Mouse (Mus musculus) liver, postnatal 0 days (tissue): ENCODE results near the gene Ltb4r1. TPM values are rescaled to one million over a fixed set of nuclear protein-coding genes. Genes with fewer than 3 reads are reported as not detected.

Source experiments
- ATAC-seq: fragments of 200-750 bp; cut with Nextera tagmentation; 2 replicates; pipeline ENCODE4 v1.8.0; 2017; ENCODE audit warnings: mild to moderate bottlenecking, moderate library complexity
- DNase-seq: peaks from one replicate; pipeline ENCODE4 v3.0.0-alpha.2; 2016
- H3K27ac ChIP-seq: fragments of 300-500 bp; sonication (generic); 2 replicates; pipeline ENCODE4 v1.5.1; 2014; ENCODE audit warnings: antibody characterized with exemption, moderate library complexity, mild to moderate bottlenecking, low read depth
- H3K27me3 ChIP-seq: fragments of 300-500 bp; sonication (generic); 2 replicates; pipeline ENCODE4 v1.6.1; 2014; ENCODE audit warnings: low read length, control low read depth, mixed read lengths; ENCODE audit not compliant: insufficient read depth
- H3K36me3 ChIP-seq: fragments of 300-500 bp; sonication (generic); replicated peaks from 2 replicates; pipeline ENCODE4 v1.6.1; 2014; ENCODE audit warnings: mild to moderate bottlenecking, control low read depth, low read length, moderate library complexity, mixed read lengths; ENCODE audit not compliant: insufficient read depth
- H3K4me1 ChIP-seq: fragments of 300-500 bp; sonication (generic); 2 replicates; pipeline ENCODE4 v1.6.1; 2014; ENCODE audit warnings: antibody characterized with exemption, mild to moderate bottlenecking, control low read depth; ENCODE audit not compliant: insufficient read depth
- H3K4me2 ChIP-seq: fragments of 300-500 bp; sonication (generic); 2 replicates; pipeline ENCODE4 v1.6.1; 2014; ENCODE audit warnings: low read depth, mild to moderate bottlenecking, low read length, moderate library complexity, mixed read lengths
- H3K4me3 ChIP-seq: fragments of 300-500 bp; sonication (generic); 2 replicates; pipeline ENCODE4 v1.5.1; 2014; ENCODE audit warnings: low read depth, low read length
- H3K9ac ChIP-seq: fragments of 300-500 bp; sonication (generic); replicated peaks from 2 replicates; pipeline ENCODE4 v1.6.1; 2014; ENCODE audit warnings: mild to moderate bottlenecking, moderate library complexity
- H3K9me3 ChIP-seq: fragments of 300-500 bp; sonication (generic); 2 replicates; pipeline ENCODE4 v1.6.1; 2016; ENCODE audit warnings: mild to moderate bottlenecking, control low read depth, low read length, mixed read lengths
- CTCF ChIP-seq: sonication (generic); IDR thresholded peaks from 2 replicates; pipeline ENCODE4 v1.5.1; 2016; ENCODE audit warnings: antibody characterized with exemption, low read depth
- EP300 ChIP-seq: IDR thresholded peaks from 2 replicates; pipeline ENCODE4 v1.6.1; 2016; ENCODE audit warnings: antibody characterized with exemption, low read depth, mild to moderate bottlenecking
- WGBS: fragments of 180-500 bp; shearing (Covaris S2); extraction: QIAGEN DNeasy Blood & Tissue Kit; methylation state at CpG from one replicate; pipeline ENCODE4 v1.1.7; 2014; ENCODE audit not compliant: insufficient replicate concordance; 5-methylcytosine and 5-hydroxymethylcytosine counted together
- polyA plus RNA-seq: library from polyadenylated mRNA; unstranded; fragments of >200 nt; fragmentation: Nextera tagmentation; extraction: Ambion mirVana; gene quantifications from 2 replicates; pipeline ENCODE4 v1.2.1, GENCODE M21; 2015

Ltb4r1 gene
- polyA plus RNA-seq, 1 experiment from 2014 or later, result 22.0 TPM

- Histone ChIP-seq H3K36me3 (no peaks in the 10 kb centered on the region), H3K9ac (no peak overlapping the region; the same call in 1 of the 2 replicates), H3K9me3 (no peaks in the 10 kb centered on the region), H3K4me2 (peak overlapping the region; percentile 68; the same call in 1 of the 2 replicates), H3K27ac (no peak overlapping the region), H3K4me3 (peak overlapping the region; percentile 41; the same call in 1 of the 2 replicates), H3K27me3 (peaks cover 14% of the 10 kb centered on the region; the same call in 1 of the 2 replicates), H3K4me1 (peaks cover 8% of the 10 kb centered on the region)
- no peak for DNase-seq
- ATAC-seq, result no peak
- TF ChIP-seq CTCF (no peak), EP300 (no peak)
- WGBS, result 66% methylated on average over 6 of the region's 6 CpGs
Measured at GRCm38 (mm10) chr14:55768555-55768954, 2.8 kb downstream of the Ltb4r1 start.

GRCm38 (mm10) chr14:55769087-55769703 lies 3.4 kb downstream of the Ltb4r1 start:
- Histone ChIP-seq H3K9ac (no peak overlapping the region), H3K4me2 (peak overlapping the region; percentile 68; the same call in 1 of the 2 replicates), H3K36me3 (no peaks in the 10 kb centered on the region), H3K27me3 (peaks cover 14% of the 10 kb centered on the region; the same call in 1 of the 2 replicates), H3K27ac (no peak overlapping the region), H3K4me3 (no peak overlapping the region), H3K4me1 (peaks cover 8% of the 10 kb centered on the region), H3K9me3 (no peaks in the 10 kb centered on the region)
- peak; percentile 13; the same call in 1 of the 2 replicates for ATAC-seq
- WGBS, result 51% methylated on average over 16 of the region's 16 CpGs
- no peak for DNase-seq
- TF ChIP-seq CTCF (no peak), EP300 (no peak)

GRCm38 (mm10) chr14:55776711-55777110 lies 10.9 kb downstream of the Ltb4r1 start:
- Histone ChIP-seq H3K27me3 (peaks cover 3% of the 10 kb centered on the region; the same call in 1 of the 2 replicates), H3K4me1 (peaks cover 10% of the 10 kb centered on the region; the same call in 1 of the 2 replicates), H3K4me3 (no peak overlapping the region), H3K27ac (no peak overlapping the region), H3K36me3 (no peaks in the 10 kb centered on the region), H3K9ac (no peak overlapping the region), H3K4me2 (no peak overlapping the region), H3K9me3 (no peaks in the 10 kb centered on the region)
- TF ChIP-seq EP300, result no peak
- no peak for TF ChIP-seq CTCF
- DNase-seq (no peak), ATAC-seq (no peak)
- WGBS, result 42% methylated on average over 7 of the region's 7 CpGs

GRCm38 (mm10) chr14:55777176-55777575 lies 11.4 kb downstream of the Ltb4r1 start:
- Histone ChIP-seq H3K4me2 (no peak overlapping the region), H3K9me3 (no peaks in the 10 kb centered on the region), H3K27ac (no peak overlapping the region), H3K36me3 (no peaks in the 10 kb centered on the region), H3K4me3 (no peak overlapping the region), H3K9ac (no peak overlapping the region), H3K27me3 (peaks cover 6% of the 10 kb centered on the region), H3K4me1 (peaks cover 10% of the 10 kb centered on the region; the same call in 1 of the 2 replicates)
- WGBS, result 27% methylated on average over 3 of the region's 3 CpGs
- ATAC-seq (no peak), DNase-seq (no peak)
- TF ChIP-seq EP300, result no peak
- no peak for TF ChIP-seq CTCF

- DNase-seq (no peak), ATAC-seq (no peak)
- peaks cover 10% of the 10 kb centered on the region; the same call in 1 of the 2 replicates for H3K4me1 ChIP-seq
- TF ChIP-seq EP300 (no peak), CTCF (no peak)
- no peak overlapping the region for H3K4me3 ChIP-seq
- H3K27me3 ChIP-seq, result peaks cover 12% of the 10 kb centered on the region
- H3K9me3 ChIP-seq, result no peaks in the 10 kb centered on the region
- H3K36me3 ChIP-seq, result no peaks in the 10 kb centered on the region
- no peak overlapping the region for H3K27ac ChIP-seq
- no peak overlapping the region for H3K9ac ChIP-seq
- 78% methylated on average over 11 of the region's 11 CpGs for WGBS
- H3K4me2 ChIP-seq, result no peak overlapping the region
Measured at GRCm38 (mm10) chr14:55777806-55778205, 12.0 kb downstream of the Ltb4r1 start.

GRCm38 (mm10) chr14:55778686-55779085 lies 12.9 kb downstream of the Ltb4r1 start:
- H3K9ac ChIP-seq, result no peak overlapping the region
- WGBS, result 80% methylated on average over 15 of the region's 15 CpGs
- no peak for DNase-seq

More at GRCm38 (mm10) chr14:55778686-55779085, 12.9 kb downstream of the Ltb4r1 start:
- H3K27me3 ChIP-seq, result peaks cover 21% of the 10 kb centered on the region
- ATAC-seq, result no peak
- no peak overlapping the region for H3K27ac ChIP-seq
- H3K9me3 ChIP-seq, result no peaks in the 10 kb centered on the region
- no peak overlapping the region for H3K4me3 ChIP-seq
- no peak overlapping the region for H3K4me2 ChIP-seq
- H3K4me1 ChIP-seq, result peaks cover 10% of the 10 kb centered on the region; the same call in 1 of the 2 replicates
- TF ChIP-seq EP300 (no peak), CTCF (no peak)
- H3K36me3 ChIP-seq, result no peaks in the 10 kb centered on the region
